Mouse (Mus musculus) intestine, embryonic 16.5 days (tissue): ENCODE measurements around the gene Cfd. TPM values are rescaled to one million over a fixed set of nuclear protein-coding genes. Genes with fewer than 3 reads are reported as not detected.

ENCODE experiments used
- ATAC-seq: fragments of 200-750 bp; cut with Nextera tagmentation; 2 replicates; pipeline ENCODE4 v1.8.0; 2017; ENCODE audit warnings: moderate TSS enrichment, moderate library complexity
- H3K27ac ChIP-seq: fragments of 300-500 bp; sonication (generic); 2 replicates; pipeline ENCODE4 v1.5.1; 2014; ENCODE audit warnings: mild to moderate bottlenecking, low read length
- H3K27me3 ChIP-seq: fragments of 300-500 bp; sonication (generic); replicated peaks from 2 replicates; pipeline ENCODE4 v1.6.1; 2014; ENCODE audit warnings: low read length, control low read depth, mixed read lengths; ENCODE audit not compliant: control insufficient read depth, insufficient read depth
- H3K36me3 ChIP-seq: fragments of 300-500 bp; sonication (generic); 2 replicates; pipeline ENCODE4 v1.6.1; 2014; ENCODE audit warnings: low read length, control low read depth; ENCODE audit not compliant: control insufficient read depth, insufficient read depth
- H3K4me1 ChIP-seq: fragments of 300-500 bp; sonication (generic); 2 replicates; pipeline ENCODE4 v1.6.1; 2014; ENCODE audit warnings: low read length, control low read depth, mixed read lengths; ENCODE audit not compliant: control insufficient read depth, insufficient read depth
- H3K4me2 ChIP-seq: fragments of 300-500 bp; sonication (generic); 2 replicates; pipeline ENCODE4 v1.6.1; 2014; ENCODE audit warnings: low read depth, low read length, control low read depth
- H3K4me3 ChIP-seq: fragments of 300-500 bp; sonication (generic); 2 replicates; pipeline ENCODE4 v1.5.1; 2014; ENCODE audit warnings: mild to moderate bottlenecking, low read length
- H3K9ac ChIP-seq: fragments of 300-500 bp; sonication (generic); 2 replicates; pipeline ENCODE4 v1.6.1; 2014; ENCODE audit warnings: low read depth, low read length
- H3K9me3 ChIP-seq: fragments of 300-500 bp; sonication (generic); 2 replicates; pipeline ENCODE4 v1.6.1; 2016; ENCODE audit warnings: low read length, control low read depth; ENCODE audit not compliant: control insufficient read depth
- WGBS: fragments of 180-500 bp; shearing (Covaris S2); extraction: QIAGEN DNeasy Blood & Tissue Kit; methylation state at CpG from one replicate; pipeline ENCODE4 v1.1.7; 2014; 5-methylcytosine and 5-hydroxymethylcytosine counted together
- polyA plus RNA-seq: library from polyadenylated mRNA; unstranded; fragments of >200 nt; fragmentation: Nextera tagmentation; extraction: Ambion mirVana; gene quantifications from 2 replicates; pipeline ENCODE4 v1.2.1, GENCODE M21; 2015

The Cfd gene
- polyA plus RNA-seq, 1 experiment from 2014 or later: not detected

DNA sequence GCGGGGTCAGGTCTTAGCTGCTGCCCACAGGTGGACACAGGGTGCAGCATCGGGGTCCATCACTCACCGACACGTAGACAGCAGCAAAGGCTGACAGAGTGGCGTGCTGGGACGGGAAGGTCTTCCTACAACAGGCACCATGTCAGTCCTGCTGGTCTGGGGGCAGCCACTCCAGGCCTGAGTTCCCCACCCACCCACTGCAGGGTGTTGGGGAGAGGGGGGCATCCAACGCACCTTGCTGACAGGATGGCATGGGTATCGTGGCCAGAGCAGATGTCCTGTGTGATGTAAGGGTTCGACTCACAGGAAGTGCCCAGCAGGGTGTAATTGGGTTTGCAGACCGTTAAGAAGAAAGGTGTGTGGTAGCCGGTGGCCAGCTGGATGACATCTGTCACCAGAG is 24.1 kb upstream of the Cfd start:
- H3K9ac ChIP-seq: no peak overlapping the region
- H3K27me3 ChIP-seq: no peaks in the 10 kb centered on the region
- no peaks in the 10 kb centered on the region for H3K9me3 ChIP-seq
- no peaks in the 10 kb centered on the region for H3K4me1 ChIP-seq
- ATAC-seq: no peak
- 81% methylated on average over 11 of the region's 11 CpGs for WGBS
- no peak overlapping the region for H3K27ac ChIP-seq
- H3K4me2 ChIP-seq: no peak overlapping the region
- peaks cover 15% of the 10 kb centered on the region for H3K36me3 ChIP-seq
- H3K4me3 ChIP-seq: no peak overlapping the region

DNA sequence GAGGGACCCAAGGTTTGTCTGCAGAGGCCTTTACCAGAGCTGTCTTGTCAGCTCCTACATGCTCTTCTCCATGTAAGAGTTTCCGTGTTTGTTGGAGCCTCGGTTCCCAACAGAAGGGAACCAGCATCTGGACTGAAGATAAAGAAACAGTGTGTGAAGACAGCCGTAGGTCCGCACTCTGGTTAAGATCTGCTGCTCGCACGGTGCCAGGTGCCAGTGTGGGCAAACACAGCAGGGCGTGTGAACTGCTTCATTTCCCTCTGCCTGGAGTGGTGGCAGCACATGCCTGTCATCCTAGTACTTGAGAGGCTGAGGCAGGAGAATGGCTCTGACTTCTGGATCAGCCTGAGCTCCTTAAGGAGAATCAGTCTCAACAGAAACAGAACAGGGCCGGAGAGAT is 18.8 kb upstream of the Cfd start:
- Histone ChIP-seq H3K27me3 (no peaks in the 10 kb centered on the region; the same call in 1 of the 2 replicates), H3K9me3 (no peaks in the 10 kb centered on the region), H3K36me3 (no peaks in the 10 kb centered on the region), H3K9ac (no peak overlapping the region), H3K4me3 (no peak overlapping the region), H3K27ac (no peak overlapping the region), H3K4me2 (no peak overlapping the region), H3K4me1 (peaks cover 16% of the 10 kb centered on the region)
- 87% methylated on average over 8 of the region's 8 CpGs for WGBS
- ATAC-seq: no peak

DNA sequence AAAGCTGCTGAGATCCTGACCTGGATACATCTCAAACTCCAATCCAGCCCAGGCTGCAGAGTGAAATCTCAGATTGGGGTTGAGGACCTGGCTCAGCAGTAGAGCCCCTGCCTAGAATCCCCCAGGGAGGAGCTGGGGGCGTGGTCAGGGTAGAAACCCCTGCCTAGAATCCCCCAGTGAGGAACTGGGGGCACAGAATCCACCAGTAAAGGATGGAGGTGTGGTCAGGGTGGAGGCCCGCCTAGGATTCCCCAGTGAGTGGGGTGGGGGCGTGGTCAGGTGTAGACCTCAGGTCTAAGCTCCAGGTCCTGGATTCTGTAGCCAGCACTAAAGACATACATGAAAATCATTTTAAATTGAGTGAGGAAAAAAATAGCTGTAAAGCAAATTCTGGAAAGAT is 17.8 kb upstream of the Cfd start:
- no peaks in the 10 kb centered on the region for H3K9me3 ChIP-seq
- no peak overlapping the region for H3K27ac ChIP-seq
- H3K9ac ChIP-seq: no peak overlapping the region
- no peaks in the 10 kb centered on the region for H3K36me3 ChIP-seq
- no peaks in the 10 kb centered on the region; the same call in 1 of the 2 replicates for H3K27me3 ChIP-seq
- H3K4me1 ChIP-seq: peaks cover 20% of the 10 kb centered on the region
- peak overlapping the region; percentile 19; the same call in 1 of the 2 replicates for H3K4me2 ChIP-seq
- H3K4me3 ChIP-seq: no peak overlapping the region; the same call in 1 of the 2 replicates
- WGBS: 47% methylated on average over 3 of the region's 3 CpGs
- ATAC-seq: no peak

DNA sequence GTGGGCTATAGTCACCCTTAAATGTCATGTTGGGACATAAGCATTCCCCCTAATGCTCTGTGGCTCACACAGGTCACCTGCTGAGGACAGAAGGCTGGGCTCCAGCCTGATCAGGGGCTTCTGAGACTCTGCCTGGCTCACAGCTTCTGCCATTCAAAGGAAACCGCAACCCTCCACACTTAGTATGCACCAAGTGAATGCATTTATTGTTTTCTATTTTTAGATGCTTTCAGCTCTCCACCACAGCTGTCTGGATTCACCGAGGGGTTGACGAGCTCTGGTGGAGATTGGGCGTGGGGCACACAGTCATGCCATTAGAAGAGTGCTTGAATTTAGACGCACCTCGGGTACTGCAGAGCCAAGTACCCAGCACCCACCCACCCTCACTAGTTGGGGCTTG is 17.3 kb upstream of the Cfd start:
- H3K9me3 ChIP-seq: no peaks in the 10 kb centered on the region
- WGBS: 20% methylated on average over 6 of the region's 6 CpGs
- no peaks in the 10 kb centered on the region; the same call in 1 of the 2 replicates for H3K27me3 ChIP-seq
- H3K36me3 ChIP-seq: no peaks in the 10 kb centered on the region
- H3K27ac ChIP-seq: no peak overlapping the region
- H3K4me3 ChIP-seq: peak overlapping the region; percentile 69
- peak overlapping the region; percentile 85 for H3K4me2 ChIP-seq
- ATAC-seq: no peak
- H3K4me1 ChIP-seq: peaks cover 20% of the 10 kb centered on the region
- 0 out of 2 replicates have a peak overlapping the region, but pooled peaks have one; percentile 76 for H3K9ac ChIP-seq

DNA sequence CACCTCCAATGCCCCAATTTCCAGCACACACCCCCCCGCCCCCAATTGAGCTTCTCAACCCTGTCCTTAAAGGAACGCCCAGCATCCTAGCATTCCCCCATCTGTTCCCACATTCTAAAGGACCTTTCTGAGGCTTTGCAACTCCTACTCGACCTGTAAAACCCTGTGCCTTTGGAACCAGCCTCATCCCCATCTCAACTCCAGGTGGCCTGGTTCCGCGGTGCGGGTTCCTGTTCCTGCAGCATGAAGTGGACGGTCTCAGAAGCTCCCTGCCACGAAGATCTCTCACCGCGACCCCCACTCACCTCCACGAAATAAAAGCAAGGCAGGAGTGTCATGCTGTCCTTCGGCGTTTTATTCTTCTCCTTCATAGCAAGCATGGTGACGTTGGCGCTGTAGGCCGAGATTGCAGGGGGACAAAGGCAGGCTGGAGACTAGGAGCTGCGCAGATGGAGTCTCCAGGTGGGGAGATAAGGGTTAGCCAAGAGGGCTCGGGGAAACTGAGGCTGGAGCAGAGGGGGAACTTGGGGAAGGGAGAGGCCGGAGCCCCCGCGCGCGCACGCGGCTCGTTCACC is 16.9 kb upstream of the Cfd start:
- Histone ChIP-seq H3K27me3 (no peaks in the 10 kb centered on the region; the same call in 1 of the 2 replicates), H3K9ac (peak overlapping the region; percentile 76), H3K27ac (peak overlapping the region; percentile 8), H3K9me3 (no peaks in the 10 kb centered on the region), H3K4me1 (peaks cover 20% of the 10 kb centered on the region), H3K36me3 (no peaks in the 10 kb centered on the region), H3K4me2 (peak overlapping the region; percentile 85), H3K4me3 (peak overlapping the region; percentile 69)
- WGBS: 2% methylated on average over 26 of the region's 26 CpGs
- peak; percentile 5; the same call in 1 of the 2 replicates for ATAC-seq

DNA sequence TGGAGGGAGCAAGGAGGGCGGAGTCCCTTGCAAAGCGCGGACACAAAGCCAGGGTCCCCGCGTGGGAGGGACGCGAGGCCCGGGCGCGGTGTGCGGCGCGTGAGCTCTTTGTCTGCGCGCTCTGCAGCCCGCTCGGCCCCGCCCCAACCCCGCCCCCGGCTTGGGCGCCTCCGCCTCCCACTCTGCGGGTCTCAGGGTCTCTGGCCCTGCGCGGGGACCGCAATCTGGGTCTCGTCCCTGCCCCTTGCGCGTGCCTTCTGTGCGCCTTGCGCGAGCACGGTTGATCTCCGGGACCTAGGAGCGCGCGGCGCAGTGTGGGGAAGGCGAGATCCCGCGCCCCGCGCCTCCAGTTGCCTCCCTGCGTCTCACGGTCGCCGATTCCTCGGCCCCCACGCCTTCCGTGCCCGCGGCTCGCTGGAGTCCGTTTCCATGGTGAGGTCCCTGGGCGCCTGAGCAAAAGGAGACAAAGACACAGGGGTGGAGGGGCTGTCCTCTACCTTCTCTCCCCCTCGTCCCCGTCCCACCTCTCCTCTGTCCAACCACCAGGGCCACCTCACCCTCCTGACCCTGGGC is 16.3 kb upstream of the Cfd start, which contains the start of the genes Prtn3 and Plppr3:
Gene Prtn3, plus strand, starts transcription at position 187 of the 573 bp plus-strand sequence.
Gene Plppr3, minus strand, starts transcription at position 345 of the 573 bp plus-strand sequence.
- peak within 1 kb of the TSS; percentile 28 for H3K27ac ChIP-seq
- H3K4me2 ChIP-seq: peak within 1 kb of the TSS; percentile 85
- no peaks in the 10 kb centered on the region; the same call in 1 of the 2 replicates for H3K27me3 ChIP-seq
- no peaks in the 10 kb centered on the region for H3K36me3 ChIP-seq
- H3K9me3 ChIP-seq: no peaks in the 10 kb centered on the region
- under 1% methylated on average over 50 of the region's 57 CpGs for WGBS
- peak within 1 kb of the TSS; percentile 76 for H3K9ac ChIP-seq
- peak; percentile 78 for ATAC-seq
- H3K4me1 ChIP-seq: peaks cover 20% of the 10 kb centered on the region
- peak within 1 kb of the TSS; percentile 69 for H3K4me3 ChIP-seq

DNA sequence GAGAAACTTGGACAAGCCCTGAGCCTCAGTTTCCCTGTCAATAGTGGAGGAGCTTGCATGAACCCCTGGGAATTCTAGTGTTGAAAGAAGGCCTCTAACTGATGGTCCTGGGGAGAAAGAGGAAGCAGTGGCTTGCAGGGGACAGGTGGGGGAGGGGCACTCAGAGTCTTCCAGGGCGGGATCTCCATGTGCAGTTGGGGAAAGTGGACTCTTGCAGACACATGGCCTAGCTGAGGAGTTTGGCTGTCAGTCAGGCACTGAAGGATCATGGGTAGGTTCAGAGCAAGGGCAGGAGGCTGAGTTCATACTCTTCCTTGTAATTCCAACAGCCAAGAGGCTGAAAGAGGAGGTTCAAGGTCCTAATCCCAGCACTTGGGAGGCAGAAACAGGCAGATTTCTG is 13.5 kb upstream of the Cfd start:
- Histone ChIP-seq H3K27ac (no peak overlapping the region), H3K27me3 (peaks cover 1% of the 10 kb centered on the region; the same call in 1 of the 2 replicates), H3K9me3 (no peaks in the 10 kb centered on the region), H3K36me3 (no peaks in the 10 kb centered on the region), H3K4me2 (no peak overlapping the region), H3K9ac (no peak overlapping the region), H3K4me3 (no peak overlapping the region), H3K4me1 (peaks cover 39% of the 10 kb centered on the region)
- ATAC-seq: no peak
- 35% methylated on average over 1 of the region's 1 CpGs for WGBS

DNA sequence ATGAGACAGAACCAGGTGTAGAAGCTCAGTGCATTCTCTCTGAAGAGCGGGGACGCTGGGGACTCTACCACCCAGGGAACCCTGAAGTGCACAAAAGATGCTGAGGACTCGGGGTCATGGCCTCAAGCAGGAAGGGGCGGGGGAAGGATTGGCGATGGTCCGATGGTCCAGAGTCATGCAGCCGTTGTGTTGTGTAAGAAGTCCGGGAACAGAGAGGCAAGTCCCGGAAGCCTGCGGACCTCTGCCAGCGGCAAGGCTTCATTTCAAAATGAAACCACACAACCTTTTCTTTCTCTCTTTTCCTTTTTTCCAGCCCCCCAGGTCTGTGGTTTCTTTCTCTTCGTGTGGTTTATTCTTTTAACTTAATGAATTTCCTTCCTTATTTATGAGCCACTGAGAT is 12.9 kb upstream of the Cfd start:
- Histone ChIP-seq H3K4me1 (peaks cover 41% of the 10 kb centered on the region), H3K4me2 (no peak overlapping the region), H3K27ac (no peak overlapping the region), H3K36me3 (no peaks in the 10 kb centered on the region), H3K9ac (no peak overlapping the region), H3K9me3 (no peaks in the 10 kb centered on the region), H3K27me3 (peaks cover 3% of the 10 kb centered on the region; the same call in 1 of the 2 replicates), H3K4me3 (no peak overlapping the region)
- no peak for ATAC-seq
- WGBS: 58% methylated on average over 12 of the region's 12 CpGs

DNA sequence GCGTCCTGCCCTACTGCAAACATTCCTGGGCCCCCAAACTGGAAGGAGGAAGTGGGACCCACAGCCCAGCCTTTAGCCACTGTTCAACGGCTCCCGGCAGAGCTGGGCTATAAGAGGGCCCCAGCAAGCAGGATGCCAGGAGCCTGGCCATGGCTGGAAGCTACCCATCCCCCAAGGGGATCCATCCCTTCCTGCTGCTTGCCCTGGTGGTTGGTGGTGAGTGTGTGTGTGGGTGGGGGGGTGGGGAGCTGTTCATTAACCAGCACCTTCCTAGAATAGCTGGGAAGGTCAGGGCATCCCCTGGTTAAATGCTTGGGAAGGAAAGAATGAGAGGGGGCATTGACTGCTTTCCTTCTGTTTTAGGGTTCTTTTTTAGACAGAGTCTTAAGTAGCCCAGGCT is 11.1 kb upstream of the Cfd start:
- 25% methylated on average over 3 of the region's 3 CpGs for WGBS
- Histone ChIP-seq H3K27ac (no peak overlapping the region), H3K36me3 (no peaks in the 10 kb centered on the region), H3K9ac (no peak overlapping the region), H3K4me2 (no peak overlapping the region), H3K4me1 (peaks cover 34% of the 10 kb centered on the region), H3K27me3 (0 out of 2 replicates have a peak, but pooled peaks cover 3% of the 10 kb centered on the region), H3K4me3 (no peak overlapping the region), H3K9me3 (no peaks in the 10 kb centered on the region)
- ATAC-seq: no peak
